Mouse (Mus musculus) midbrain, postnatal 0 days (tissue): ENCODE results near the gene Snapc2. TPM values are rescaled to one million over a fixed set of nuclear protein-coding genes. Genes with fewer than 3 reads are reported as not detected.

Experiments used
- ATAC-seq: fragments of 200-750 bp; cut with Nextera tagmentation; 2 replicates; pipeline ENCODE4 v1.8.0; 2017; ENCODE audit warnings: moderate number of reproducible peaks, mild to moderate bottlenecking, moderate TSS enrichment, moderate library complexity; ENCODE audit not compliant: low FRiP score
- DNase-seq: peaks from one replicate; pipeline ENCODE4 v3.0.0-alpha.2; 2015; ENCODE audit warnings: low spot score
- H3K27ac ChIP-seq: fragments of 300-500 bp; sonication (generic); 2 replicates; pipeline ENCODE4 v1.5.1; 2014; ENCODE audit warnings: low read depth, mild to moderate bottlenecking, low read length, mixed read lengths
- H3K27me3 ChIP-seq: fragments of 300-500 bp; sonication (generic); 2 replicates; pipeline ENCODE4 v1.6.1; 2014; ENCODE audit warnings: low read length, control low read depth, mixed read lengths; ENCODE audit not compliant: insufficient read depth
- H3K36me3 ChIP-seq: fragments of 300-500 bp; sonication (generic); 2 replicates; pipeline ENCODE4 v1.6.1; 2014; ENCODE audit warnings: low read length, control low read depth, mixed read lengths; ENCODE audit not compliant: insufficient read depth
- H3K4me1 ChIP-seq: fragments of 300-500 bp; sonication (generic); 2 replicates; pipeline ENCODE4 v1.6.1; 2014; ENCODE audit warnings: mild to moderate bottlenecking, control low read depth, antibody characterized with exemption, low read length, mixed read lengths; ENCODE audit not compliant: insufficient read depth
- H3K4me2 ChIP-seq: fragments of 300-500 bp; sonication (generic); 2 replicates; pipeline ENCODE4 v1.6.1; 2014; ENCODE audit warnings: low read depth, mild to moderate bottlenecking, low read length, mixed read lengths; ENCODE audit not compliant: poor library complexity, severe bottlenecking
- H3K4me3 ChIP-seq: fragments of 300-500 bp; sonication (generic); 2 replicates; pipeline ENCODE4 v1.5.1; 2014; ENCODE audit warnings: low read depth, mild to moderate bottlenecking, low read length, moderate library complexity
- H3K9ac ChIP-seq: fragments of 300-500 bp; sonication (generic); replicated peaks from 2 replicates; pipeline ENCODE4 v1.6.1; 2014; ENCODE audit warnings: mild to moderate bottlenecking, low read length, moderate library complexity, mixed read lengths; ENCODE audit not compliant: poor library complexity, severe bottlenecking
- H3K9me3 ChIP-seq: fragments of 300-500 bp; sonication (generic); 2 replicates; pipeline ENCODE4 v1.6.1; 2016; ENCODE audit warnings: low read length, control low read depth
- CTCF ChIP-seq: IDR thresholded peaks from 2 replicates; pipeline ENCODE4 v1.5.1; 2016; ENCODE audit warnings: antibody characterized with exemption, mild to moderate bottlenecking
- whole genome bisulfite sequencing: fragments of 180-500 bp; shearing (Covaris S2); extraction: QIAGEN DNeasy Blood & Tissue Kit; methylation state at CpG from one replicate; pipeline ENCODE4 v1.1.7; 2014; 5-methylcytosine and 5-hydroxymethylcytosine counted together
- polyA plus RNA-seq: library from polyadenylated mRNA; unstranded; fragments of >200 nt; fragmentation: Nextera tagmentation; extraction: Ambion mirVana; gene quantifications from 2 replicates; pipeline ENCODE4 v1.2.1, GENCODE M21; 2015
- total RNA-seq: library from RNA; depleted of rRNA; stranded (reverse); fragments of >200 nt; gene quantifications from 2 replicates; pipeline ENCODE4 v1.2.3, GENCODE M21; 2014; rRNA removed

Gene Snapc2
- total RNA-seq (60.4 and 74.3 TPM in 2 replicates), polyA plus RNA-seq (64.8 and 68.1 TPM in 2 replicates)

DNA sequence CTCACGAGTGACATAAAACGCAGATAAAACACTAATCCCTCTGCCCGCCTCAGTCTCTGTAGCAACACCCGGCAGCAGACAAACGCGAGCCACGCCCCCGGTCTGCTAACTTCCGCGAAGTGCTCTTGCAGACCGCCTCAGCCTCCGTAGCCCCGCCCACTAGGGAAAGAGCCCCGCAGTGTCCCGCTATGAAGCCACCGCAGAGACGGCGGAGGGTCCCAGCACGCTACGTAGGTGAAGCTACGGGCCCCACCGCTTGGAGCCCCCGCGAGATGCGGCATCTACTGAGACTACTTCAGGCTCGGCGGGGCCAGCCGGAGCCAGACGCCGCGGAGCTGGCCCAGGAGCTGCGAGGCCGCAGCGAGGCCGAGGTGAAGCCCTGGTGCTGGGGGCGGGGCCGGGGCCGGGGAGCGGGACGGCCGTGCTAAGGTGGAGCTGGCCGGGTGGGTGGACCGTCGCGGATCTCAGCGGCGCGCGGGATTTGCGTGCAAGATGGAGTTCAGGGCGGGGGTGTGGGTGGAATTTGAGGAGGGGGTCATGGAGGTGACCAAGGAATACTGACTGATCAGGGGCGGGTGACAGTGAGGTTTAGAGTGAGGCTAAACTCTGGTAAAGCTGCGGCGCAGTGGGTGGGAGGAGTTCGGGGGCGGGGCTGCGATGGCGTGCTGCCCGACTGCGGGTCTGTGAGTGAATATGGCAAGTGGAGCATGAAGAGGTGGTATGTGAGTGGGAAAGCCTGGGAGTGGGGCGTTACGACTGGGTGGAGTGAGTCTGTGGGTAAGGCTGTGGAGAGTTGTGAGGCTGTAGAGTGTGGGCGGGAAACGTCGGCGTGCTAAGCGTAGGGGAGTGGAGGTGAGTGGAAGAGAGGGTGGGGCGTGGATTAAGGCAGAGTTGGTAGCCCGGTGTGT, at the start of gene Snapc2:
Gene Snapc2, plus strand, starts transcription at position 147 of the 908 bp plus-strand sequence.
- WGBS = under 1% methylated on average over 69 of the region's 69 CpGs
- no peak for TF ChIP-seq CTCF

DNA sequence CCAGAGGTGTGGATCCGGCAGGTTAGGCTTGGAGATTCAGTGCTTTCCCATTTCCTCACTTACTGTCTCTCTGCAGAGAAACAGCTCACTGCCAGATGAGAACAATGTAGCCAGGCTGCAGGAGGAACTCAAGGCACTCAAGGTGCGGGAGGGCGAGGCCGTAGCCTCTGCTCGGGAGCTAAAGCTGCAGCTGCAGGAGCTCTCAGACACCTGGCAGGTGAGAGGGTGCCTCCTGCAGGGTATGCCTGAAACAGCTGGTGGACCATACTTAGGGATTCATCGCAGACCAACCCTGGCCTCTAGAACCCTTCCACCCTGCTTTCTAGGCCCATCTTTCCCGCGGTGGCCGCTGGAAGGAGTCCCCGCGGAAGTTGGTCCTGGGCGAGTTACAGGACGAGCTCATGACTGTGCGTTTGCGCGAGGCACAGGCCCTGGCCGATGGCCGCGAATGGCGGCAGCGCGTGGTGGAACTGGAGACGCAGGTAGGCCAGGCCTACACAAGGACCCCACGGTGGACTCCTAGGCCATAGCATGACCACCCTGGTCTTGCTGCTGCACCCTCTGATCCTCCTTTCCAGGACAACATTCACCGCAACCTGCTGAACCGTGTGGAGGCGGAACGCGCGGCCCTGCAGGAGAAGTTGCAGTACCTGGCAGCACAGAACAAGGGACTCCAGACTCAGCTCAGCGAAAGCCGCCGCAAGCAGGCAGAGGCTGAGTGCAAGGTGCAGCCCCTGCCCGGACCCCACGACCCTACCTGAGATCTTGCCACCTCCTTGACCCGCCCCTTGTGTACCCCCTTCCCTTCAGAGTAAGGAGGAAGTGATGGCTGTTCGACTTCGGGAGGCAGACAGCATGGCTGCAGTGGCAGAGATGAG, 47.4 kb upstream of the Snapc2 start:
- H3K27me3 ChIP-seq = no peaks in the 10 kb centered on the region
- no peak overlapping the region for H3K4me3 ChIP-seq
- 0 out of 2 replicates have a peak overlapping the region, but pooled peaks have one; percentile 0 for H3K9ac ChIP-seq
- 29% methylated on average over 38 of the region's 38 CpGs for WGBS
- no peak overlapping the region for H3K4me2 ChIP-seq
- H3K9me3 ChIP-seq = no peaks in the 10 kb centered on the region
- ATAC-seq = no peak
- H3K4me1 ChIP-seq = no peaks in the 10 kb centered on the region
- peak; percentile 29; the same call in 1 of the 2 replicates for TF ChIP-seq CTCF
- H3K36me3 ChIP-seq = peaks cover 63% of the 10 kb centered on the region
- DNase-seq = no peak
- H3K27ac ChIP-seq = no peak overlapping the region

More for the DNA sequence above, at the start of gene Snapc2:
- peak within 1 kb of the TSS; percentile 68 for H3K4me2 ChIP-seq
- peak within 1 kb of the TSS; percentile 65 for H3K4me3 ChIP-seq
- peaks cover 25% of the 10 kb centered on the region for H3K36me3 ChIP-seq
- H3K27me3 ChIP-seq = no peaks in the 10 kb centered on the region
- H3K27ac ChIP-seq = peak within 1 kb of the TSS; percentile 87
- peak; percentile 97 for DNase-seq
- peak within 1 kb of the TSS; percentile 79 for H3K9ac ChIP-seq
- peaks cover 10% of the 10 kb centered on the region for H3K4me1 ChIP-seq
- peak; percentile 88 for ATAC-seq
- H3K9me3 ChIP-seq = no peaks in the 10 kb centered on the region

DNA sequence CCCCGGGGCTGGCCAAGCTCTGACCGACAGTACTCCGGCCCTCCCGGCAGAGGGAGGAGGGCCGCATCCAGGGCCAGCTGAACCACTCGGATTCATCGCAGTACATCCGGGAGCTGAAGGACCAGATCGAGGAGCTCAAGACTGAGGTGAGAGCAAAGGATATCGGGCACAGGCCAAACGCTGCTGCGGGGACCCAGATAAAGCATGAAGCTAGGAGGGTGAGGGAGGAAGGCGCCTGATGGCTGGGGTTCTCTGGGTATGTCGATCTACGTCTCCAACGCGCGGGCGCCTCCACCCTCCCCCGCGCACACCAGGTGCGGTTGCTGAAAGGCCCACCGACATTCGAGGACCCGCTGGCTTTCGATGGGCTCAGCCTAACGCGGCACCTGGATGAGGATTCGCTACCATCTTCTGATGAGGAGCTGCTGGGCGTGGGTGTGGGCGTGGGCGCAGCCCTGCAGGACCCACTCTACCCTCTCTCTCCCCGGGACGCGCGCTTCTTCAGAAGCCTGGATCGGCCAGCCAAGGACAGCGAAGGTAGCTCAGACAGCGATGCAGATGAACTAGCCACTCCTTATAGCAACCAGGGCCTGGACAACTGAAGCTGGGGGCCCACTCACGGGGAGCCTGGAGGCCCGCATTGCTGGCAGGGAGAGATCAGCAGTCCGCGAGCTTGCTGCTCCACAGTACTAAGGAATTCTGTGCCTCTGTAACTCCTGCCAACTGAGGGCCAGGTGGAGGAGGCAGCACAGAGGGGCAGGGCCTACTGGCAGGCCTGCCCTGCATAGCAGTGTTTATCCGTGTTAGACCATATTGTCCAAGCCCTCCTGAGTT, 46.5 kb upstream of the Snapc2 start:
- no peaks in the 10 kb centered on the region for H3K4me1 ChIP-seq
- ATAC-seq = peak; percentile 4; the same call in 1 of the 2 replicates
- 0 out of 2 replicates have a peak overlapping the region, but pooled peaks have one; percentile 0 for H3K9ac ChIP-seq
- TF ChIP-seq CTCF = no peak
- no peaks in the 10 kb centered on the region for H3K9me3 ChIP-seq
- H3K27ac ChIP-seq = no peak overlapping the region
- no peaks in the 10 kb centered on the region for H3K27me3 ChIP-seq
- 22% methylated on average over 44 of the region's 44 CpGs for WGBS
- no peak overlapping the region for H3K4me2 ChIP-seq
- no peak overlapping the region for H3K4me3 ChIP-seq
- DNase-seq = no peak
- peaks cover 55% of the 10 kb centered on the region for H3K36me3 ChIP-seq

DNA sequence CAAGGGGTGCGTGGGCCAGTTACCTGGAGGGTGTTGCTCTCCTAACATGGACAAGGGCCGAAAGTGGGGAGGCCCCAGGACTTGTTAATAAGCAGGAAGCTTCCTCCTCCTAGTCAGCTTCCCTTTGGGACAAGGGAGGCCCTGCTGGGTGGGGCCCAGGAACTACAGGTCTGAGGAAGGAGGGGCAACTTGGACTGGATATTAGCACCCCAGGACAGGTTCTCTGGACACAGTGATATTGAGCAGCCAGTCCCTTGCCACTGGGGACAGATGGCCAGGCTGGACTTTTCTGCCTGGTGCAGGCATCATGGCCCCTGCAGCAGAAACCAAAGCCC, 45.9 kb upstream of the Snapc2 start:
- WGBS = 57% methylated on average over 2 of the region's 2 CpGs
- DNase-seq (no peak), ATAC-seq (no peak)
- no peak overlapping the region for H3K9ac ChIP-seq
- no peak overlapping the region for H3K4me3 ChIP-seq
- no peaks in the 10 kb centered on the region for H3K4me1 ChIP-seq
- no peak overlapping the region for H3K4me2 ChIP-seq
- no peak overlapping the region for H3K27ac ChIP-seq
- no peak for TF ChIP-seq CTCF
- H3K36me3 ChIP-seq = peaks cover 52% of the 10 kb centered on the region
- no peaks in the 10 kb centered on the region for H3K27me3 ChIP-seq
- no peaks in the 10 kb centered on the region for H3K9me3 ChIP-seq

DNA sequence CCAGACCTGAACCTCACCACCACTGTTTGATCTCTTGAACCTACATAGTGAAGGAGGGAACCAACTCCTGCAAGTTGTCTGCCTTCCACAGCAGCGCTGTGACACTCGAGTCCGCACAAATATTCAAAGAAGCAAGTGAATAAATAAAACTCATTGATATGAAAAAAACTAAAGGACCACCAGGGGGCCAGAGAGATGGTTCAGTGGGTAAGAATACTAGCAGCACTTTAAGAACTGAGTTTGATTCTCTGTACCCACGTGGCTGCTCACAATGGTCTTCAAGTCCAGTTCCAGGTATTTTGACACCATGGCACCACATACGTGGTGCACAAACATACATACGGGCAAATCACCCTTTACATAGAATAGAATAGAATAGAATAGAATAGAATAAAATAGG, 41.8 kb upstream of the Snapc2 start:
- H3K27ac ChIP-seq = no peak overlapping the region
- H3K4me3 ChIP-seq = no peak overlapping the region
- H3K4me2 ChIP-seq = no peak overlapping the region
- H3K9ac ChIP-seq = no peak overlapping the region
- peaks cover 16% of the 10 kb centered on the region; the same call in 1 of the 2 replicates for H3K4me1 ChIP-seq
- H3K36me3 ChIP-seq = peaks cover 15% of the 10 kb centered on the region
- ATAC-seq = no peak
- H3K27me3 ChIP-seq = no peaks in the 10 kb centered on the region
- peak; percentile 53 for TF ChIP-seq CTCF
- no peak for DNase-seq
- 67% methylated on average over 6 of the region's 6 CpGs for WGBS
- H3K9me3 ChIP-seq = no peaks in the 10 kb centered on the region
